Mouse (Mus musculus): Measurements from ENCODE around the gene Glra4. TPM values are rescaled to one million over a fixed set of nuclear protein-coding genes. Genes with fewer than 3 reads are reported as not detected.

The Glra4 gene
- polyA plus RNA-seq, 1 experiment from 2014 or later: not detected

Other genes starting within 250 kb of the Glra4 start
- gene Kir3dl2, start 236.1 kb downstream of the Glra4 start, polyA plus RNA-seq (2014; fragmentation: Nextera tagmentation; extraction: Ambion mirVana): not detected in 2 replicates
- 9.5 and 9.9 TPM in 2 replicates for gene Tceal3, start 189.3 kb downstream of the Glra4 start, polyA plus RNA-seq (2014; fragmentation: Nextera tagmentation; extraction: Ambion mirVana)
- 8.9 and 9.3 TPM in 2 replicates for gene Tceal1, start 72.2 kb downstream of the Glra4 start, polyA plus RNA-seq (2014; fragmentation: Nextera tagmentation; extraction: Ambion mirVana)
- gene Morf4l2, start 36.5 kb downstream of the Glra4 start, polyA plus RNA-seq (2014; fragmentation: Nextera tagmentation; extraction: Ambion mirVana): 622 and 646 TPM in 2 replicates
- 28.7 and 38.6 TPM in 2 replicates for gene Plp1, start 42.5 kb upstream of the Glra4 start, polyA plus RNA-seq (2014; fragmentation: Nextera tagmentation; extraction: Ambion mirVana)
- 5.8 and 5.9 TPM in 2 replicates for gene Rab9b, start 88.6 kb upstream of the Glra4 start, polyA plus RNA-seq (2014; fragmentation: Nextera tagmentation; extraction: Ambion mirVana)
- not detected in 2 replicates for gene H2bfm, start 147.2 kb upstream of the Glra4 start, polyA plus RNA-seq (2014; fragmentation: Nextera tagmentation; extraction: Ambion mirVana)
- 54.1 and 56.2 TPM in 2 replicates for gene Tmsb15b2, start 195.4 kb upstream of the Glra4 start, polyA plus RNA-seq (2014; fragmentation: Nextera tagmentation; extraction: Ambion mirVana)
- gene Tmsb15l, start 196.7 kb upstream of the Glra4 start, polyA plus RNA-seq (2014; fragmentation: Nextera tagmentation; extraction: Ambion mirVana): 7.4 and 7.6 TPM in 2 replicates
- gene Tmsb15b1, start 196.7 kb upstream of the Glra4 start, polyA plus RNA-seq (2014; fragmentation: Nextera tagmentation; extraction: Ambion mirVana): 22.2 and 23.4 TPM in 2 replicates
- gene Zcchc18, start 213.0 kb upstream of the Glra4 start, polyA plus RNA-seq (2014; fragmentation: Nextera tagmentation; extraction: Ambion mirVana): 82.3 and 88.8 TPM in 2 replicates

All from neural tube, embryonic 11.5 days (tissue).